ENCODE assay signal across 8 mouse cellular contexts in genomic region chr19:46038851-46039260, GRCm38 (mm10). TPM values are rescaled to one million over a fixed set of nuclear protein-coding genes. Genes with fewer than 3 reads are reported as not detected.
A peak's percentile ranks its signal among the peaks of the same experiment; 100 is the strongest.
DNase-seq lines count a peak whose midpoint lies in the region; ATAC-seq and TF ChIP-seq lines count a peak whose summit lies in the region.

No protein-coding gene starts in this region.

- TF ChIP-seq CTCF in heart, postnatal 0 days (IDR thresholded peaks at IDR 0.05; ENCODE audit: low read depth), result no peak
- no peak for TF ChIP-seq CTCF in stomach, postnatal 0 days (IDR thresholded peaks at IDR 0.05; ENCODE audit: low read depth)

- H3K9ac ChIP-seq in kidney, embryonic 16.5 days (replicated peaks; ENCODE audit: low read length), result peak overlapping the region; percentile 81
- peak overlapping the region; percentile 90 for H3K9ac ChIP-seq in heart, postnatal 0 days (replicated peaks; ENCODE audit: low read depth, low read length)
- H3K9ac ChIP-seq in liver, embryonic 13.5 days, result peak overlapping the region; percentile 98
- peak overlapping the region; percentile 82 for H3K9ac ChIP-seq in stomach, postnatal 0 days (ENCODE audit: low read length)

- peak overlapping the region; percentile 68 for H3K4me3 ChIP-seq in kidney, embryonic 16.5 days (ENCODE audit: low read length)
- H3K4me3 ChIP-seq in brown adipose tissue, adult 24 weeks (ENCODE audit: insufficient read depth, low read depth, low read length), result peak overlapping the region; percentile 50
- H3K4me3 ChIP-seq in heart, postnatal 0 days (ENCODE audit: low read depth, low read length), result peak overlapping the region; percentile 77
- peak overlapping the region; percentile 93 for H3K4me3 ChIP-seq in liver, embryonic 13.5 days (replicated peaks)
- H3K4me3 ChIP-seq in stomach, postnatal 0 days (ENCODE audit: low read depth, low read length), result peak overlapping the region; percentile 64

- peak overlapping the region; percentile 96 for H3K27ac ChIP-seq in kidney, embryonic 16.5 days (ENCODE audit: low read length)
- no peak overlapping the region for H3K27ac ChIP-seq in brown adipose tissue, adult 24 weeks (replicated peaks; ENCODE audit: low read depth, low read length)
- H3K27ac ChIP-seq in heart, postnatal 0 days (ENCODE audit: low read depth), result peak overlapping the region; percentile 99
- H3K27ac ChIP-seq in liver, embryonic 13.5 days, result peak overlapping the region; percentile 96
- H3K27ac ChIP-seq in stomach, postnatal 0 days (replicated peaks), result peak overlapping the region; percentile 94

- no peak for TF ChIP-seq EP300 in heart, postnatal 0 days (IDR thresholded peaks at IDR 0.05; ENCODE audit: low read depth)
- TF ChIP-seq EP300 in stomach, postnatal 0 days (optimal IDR thresholded peaks at IDR 0.05), result no peak

- WGBS in kidney, embryonic 16.5 days, result 1% methylated on average over 15 of the region's 17 CpGs
- 0% methylated on average over 17 of the region's 17 CpGs for WGBS in heart, postnatal 0 days
- under 1% methylated on average over 17 of the region's 17 CpGs for WGBS in liver, embryonic 13.5 days (ENCODE audit: insufficient replicate concordance)
- under 1% methylated on average over 13 of the region's 17 CpGs for WGBS in stomach, postnatal 0 days

- peaks cover 29% of the 10 kb centered on the region for H3K36me3 ChIP-seq in kidney, embryonic 16.5 days (ENCODE audit: insufficient read depth, low read length)
- H3K36me3 ChIP-seq in heart, postnatal 0 days (replicated peaks; ENCODE audit: control insufficient read depth, insufficient read depth, low read length), result peaks cover 25% of the 10 kb centered on the region
- peaks cover 29% of the 10 kb centered on the region for H3K36me3 ChIP-seq in liver, embryonic 13.5 days
- H3K36me3 ChIP-seq in stomach, postnatal 0 days (ENCODE audit: control insufficient read depth, insufficient read depth, low read length), result peaks cover 18% of the 10 kb centered on the region

- peak overlapping the region; percentile 94 for H3K4me2 ChIP-seq in kidney, embryonic 16.5 days (replicated peaks; ENCODE audit: low read depth, low read length)
- peak overlapping the region; percentile 96 for H3K4me2 ChIP-seq in heart, postnatal 0 days (ENCODE audit: low read depth, low read length)
- H3K4me2 ChIP-seq in liver, embryonic 13.5 days, result peak overlapping the region; percentile 90
- peak overlapping the region; percentile 93 for H3K4me2 ChIP-seq in stomach, postnatal 0 days (replicated peaks; ENCODE audit: low read depth)

- no peaks in the 10 kb centered on the region for H3K27me3 ChIP-seq in kidney, embryonic 16.5 days (ENCODE audit: insufficient read depth, low read length)
- H3K27me3 ChIP-seq in heart, postnatal 0 days (ENCODE audit: control insufficient read depth, insufficient read depth, low read length), result no peaks in the 10 kb centered on the region
- H3K27me3 ChIP-seq in liver, embryonic 13.5 days, result no peaks in the 10 kb centered on the region
- H3K27me3 ChIP-seq in stomach, postnatal 0 days (ENCODE audit: control insufficient read depth, insufficient read depth, low read length), result no peaks in the 10 kb centered on the region

- peak; percentile 47 for ATAC-seq in kidney, embryonic 16.5 days (ENCODE audit: low FRiP score, low TSS enrichment)
- ATAC-seq in heart, postnatal 0 days (ENCODE audit: insufficient read depth, low read depth), result no peak
- ATAC-seq in liver, embryonic 13.5 days (ENCODE audit: low read depth), result peak; percentile 14; the same call in 1 of the 2 replicates
- no peak for ATAC-seq in stomach, postnatal 0 days (ENCODE audit: low FRiP score, low TSS enrichment)

- DNase-seq in kidney, postnatal 36 days, result no peak
- DNase-seq in heart, postnatal 0 days (ENCODE audit: low spot score), result no peak
- DNase-seq in liver, embryonic 13.5 days, result no peak
- peak; percentile 52 for DNase-seq in stomach, postnatal 0 days (ENCODE audit: low spot score)
- DNase-seq in right cerebral cortex, postnatal 14 days, result no peak
- DNase-seq in T-cell, adult 2 months (ENCODE audit: low spot score), result no peak

- peaks cover 67% of the 10 kb centered on the region for H3K4me1 ChIP-seq in kidney, embryonic 16.5 days (ENCODE audit: insufficient read depth, low read length)
- H3K4me1 ChIP-seq in brown adipose tissue, adult 24 weeks (ENCODE audit: control insufficient read depth, insufficient read depth, insufficient read length, low read length), result peaks cover 25% of the 10 kb centered on the region
- H3K4me1 ChIP-seq in heart, postnatal 0 days (ENCODE audit: control insufficient read depth, insufficient read depth), result peaks cover 56% of the 10 kb centered on the region
- peaks cover 81% of the 10 kb centered on the region for H3K4me1 ChIP-seq in liver, embryonic 13.5 days (replicated peaks)
- H3K4me1 ChIP-seq in stomach, postnatal 0 days (replicated peaks; ENCODE audit: control insufficient read depth, insufficient read depth), result peaks cover 28% of the 10 kb centered on the region

- no peaks in the 10 kb centered on the region for H3K9me3 ChIP-seq in kidney, embryonic 16.5 days (ENCODE audit: low read length)
- no peaks in the 10 kb centered on the region for H3K9me3 ChIP-seq in heart, postnatal 0 days (replicated peaks; ENCODE audit: control insufficient read depth, low read length)
- no peaks in the 10 kb centered on the region for H3K9me3 ChIP-seq in liver, embryonic 13.5 days (replicated peaks)
- H3K9me3 ChIP-seq in stomach, postnatal 0 days (ENCODE audit: control insufficient read depth, low read length), result no peaks in the 10 kb centered on the region

RNA-seq across cellular contexts. Expression of gene Pprc1, which starts 5.8 kb away (rescaled TPM):
- polyA plus RNA-seq in kidney, embryonic 16.5 days (2015; fragmentation: Nextera tagmentation; extraction: Ambion mirVana), result 34.2 and 36.2 TPM in 2 replicates
- 3.9 and 6.6 TPM in 2 replicates for polyA plus RNA-seq in brown adipose tissue, adult 24 weeks (2012; ENCODE audit: insufficient read depth, insufficient read length, missing spikeins)
- 6.3 and 6.8 TPM in 2 replicates for total RNA-seq in heart, postnatal 0 days (2014; rRNA removed; ENCODE audit: low replicate concordance)
- polyA plus RNA-seq in heart, postnatal 0 days (2015; fragmentation: Nextera tagmentation; extraction: Ambion mirVana), result 5.1 and 6.5 TPM in 2 replicates
- polyA plus RNA-seq in liver, embryonic 13.5 days (2015; fragmentation: Nextera tagmentation; extraction: Ambion mirVana), result 19.5 and 23.8 TPM in 2 replicates
- 8.6 and 10.7 TPM in 2 replicates for polyA plus RNA-seq in stomach, postnatal 0 days (2015; fragmentation: Nextera tagmentation; extraction: Ambion mirVana)

RNA-seq across cellular contexts. Expression of gene Ldb1, which starts 6.2 kb away (rescaled TPM):
- 57.0 and 88.2 TPM in 2 replicates for polyA plus RNA-seq in kidney, embryonic 16.5 days (2015; fragmentation: Nextera tagmentation; extraction: Ambion mirVana)
- 23.9 and 26.5 TPM in 2 replicates for polyA plus RNA-seq in brown adipose tissue, adult 24 weeks (2012; ENCODE audit: insufficient read depth, insufficient read length, missing spikeins)
- 72.3 and 79.3 TPM in 2 replicates for total RNA-seq in heart, postnatal 0 days (2014; rRNA removed; ENCODE audit: low replicate concordance)
- 52.1 and 59.3 TPM in 2 replicates for polyA plus RNA-seq in heart, postnatal 0 days (2015; fragmentation: Nextera tagmentation; extraction: Ambion mirVana)
- polyA plus RNA-seq in liver, embryonic 13.5 days (2015; fragmentation: Nextera tagmentation; extraction: Ambion mirVana), result 31.9 and 34.9 TPM in 2 replicates
- polyA plus RNA-seq in stomach, postnatal 0 days (2015; fragmentation: Nextera tagmentation; extraction: Ambion mirVana), result 50.1 and 54.9 TPM in 2 replicates

RNA-seq across cellular contexts. Expression of gene Hps6, which starts 35.5 kb away (rescaled TPM):
- polyA plus RNA-seq in kidney, embryonic 16.5 days (2015; fragmentation: Nextera tagmentation; extraction: Ambion mirVana), result 9.8 and 10.5 TPM in 2 replicates
- 1.8 and 2.1 TPM in 2 replicates for polyA plus RNA-seq in brown adipose tissue, adult 24 weeks (2012; ENCODE audit: insufficient read depth, insufficient read length, missing spikeins)
- total RNA-seq in heart, postnatal 0 days (2014; rRNA removed; ENCODE audit: low replicate concordance), result 9.7 and 12.1 TPM in 2 replicates
- 5.6 and 6.3 TPM in 2 replicates for polyA plus RNA-seq in heart, postnatal 0 days (2015; fragmentation: Nextera tagmentation; extraction: Ambion mirVana)
- 2.7 and 2.9 TPM in 2 replicates for polyA plus RNA-seq in liver, embryonic 13.5 days (2015; fragmentation: Nextera tagmentation; extraction: Ambion mirVana)
- polyA plus RNA-seq in stomach, postnatal 0 days (2015; fragmentation: Nextera tagmentation; extraction: Ambion mirVana), result 4.9 and 5.1 TPM in 2 replicates

RNA-seq across cellular contexts. Expression of gene Nolc1, which starts 36.8 kb away (rescaled TPM):
- polyA plus RNA-seq in kidney, embryonic 16.5 days (2015; fragmentation: Nextera tagmentation; extraction: Ambion mirVana), result 85.7 and 93.2 TPM in 2 replicates
- polyA plus RNA-seq in brown adipose tissue, adult 24 weeks (2012; ENCODE audit: insufficient read depth, insufficient read length, missing spikeins), result 21.2 and 26.8 TPM in 2 replicates
- 11.0 and 19.7 TPM in 2 replicates for total RNA-seq in heart, postnatal 0 days (2014; rRNA removed; ENCODE audit: low replicate concordance)
- 22.7 and 28.1 TPM in 2 replicates for polyA plus RNA-seq in heart, postnatal 0 days (2015; fragmentation: Nextera tagmentation; extraction: Ambion mirVana)
- polyA plus RNA-seq in liver, embryonic 13.5 days (2015; fragmentation: Nextera tagmentation; extraction: Ambion mirVana), result 105 and 118 TPM in 2 replicates
- 36.1 and 36.5 TPM in 2 replicates for polyA plus RNA-seq in stomach, postnatal 0 days (2015; fragmentation: Nextera tagmentation; extraction: Ambion mirVana)

RNA-seq across cellular contexts. Expression of gene Armh3, which starts 40.6 kb away (rescaled TPM):
- polyA plus RNA-seq in kidney, embryonic 16.5 days (2015; fragmentation: Nextera tagmentation; extraction: Ambion mirVana), result 20.9 and 21.9 TPM in 2 replicates
- 6.6 and 8.3 TPM in 2 replicates for polyA plus RNA-seq in brown adipose tissue, adult 24 weeks (2012; ENCODE audit: insufficient read depth, insufficient read length, missing spikeins)
- total RNA-seq in heart, postnatal 0 days (2014; rRNA removed; ENCODE audit: low replicate concordance), result 7.0 and 11.4 TPM in 2 replicates
- 10.4 and 11.1 TPM in 2 replicates for polyA plus RNA-seq in heart, postnatal 0 days (2015; fragmentation: Nextera tagmentation; extraction: Ambion mirVana)
- 4.3 and 5.6 TPM in 2 replicates for polyA plus RNA-seq in liver, embryonic 13.5 days (2015; fragmentation: Nextera tagmentation; extraction: Ambion mirVana)
- polyA plus RNA-seq in stomach, postnatal 0 days (2015; fragmentation: Nextera tagmentation; extraction: Ambion mirVana), result 7.5 and 8.2 TPM in 2 replicates

Comparison
In these comparisons a context has a peak if more than half of its experiments do, and no peak if none do; other contexts are left out.
1. ATAC-seq: peak in kidney, embryonic 16.5 days (single experiment) and liver, embryonic 13.5 days (single experiment); none in heart, postnatal 0 days (single experiment) and stomach, postnatal 0 days (single experiment).
2. Peak in every context shown above with its lines, with median percentiles within 50 percentile points of each other: H3K4me2 ChIP-seq, H3K4me3 ChIP-seq and H3K9ac ChIP-seq.